Mouse (Mus musculus): Measurements from ENCODE around the gene Rasl10a. TPM values are rescaled to one million over a fixed set of nuclear protein-coding genes. Genes with fewer than 3 reads are reported as not detected.

Gene Rasl10a
- polyA plus RNA-seq, 1 experiment, result 1.4 TPM

- no peak overlapping the region for H3ac ChIP-seq (ENCODE audit: control insufficient read depth, insufficient read length)
- no peak overlapping the region for H3K4me3 ChIP-seq
- H3K27me3 ChIP-seq (ENCODE audit: control insufficient read depth, insufficient read depth, insufficient read length), result no peaks in the 10 kb centered on the region
- no peaks in the 10 kb centered on the region for H3K79me2 ChIP-seq (ENCODE audit: control insufficient read depth, insufficient read depth)
- no peak overlapping the region for H3K4me2 ChIP-seq (ENCODE audit: low read depth)
- H3K36me3 ChIP-seq (ENCODE audit: control insufficient read depth, insufficient read depth), result no peaks in the 10 kb centered on the region
- no peak for TF ChIP-seq TCF3 (IDR thresholded peaks at IDR 0.05; ENCODE audit: insufficient read length, low read depth)
- no peak for TF ChIP-seq E2F4 (IDR thresholded peaks at IDR 0.05; ENCODE audit: insufficient read depth)
- TF ChIP-seq SRF (IDR thresholded peaks at IDR 0.05; ENCODE audit: control insufficient read depth, insufficient read length, low read depth), result no peak
- no peak for TF ChIP-seq MAX (IDR thresholded peaks at IDR 0.05; ENCODE audit: low read depth)
- TF ChIP-seq POLR2A (IDR thresholded peaks at IDR 0.05; ENCODE audit: insufficient read length, low read depth), result no peak
- no peak for TF ChIP-seq MYOD1 (IDR thresholded peaks at IDR 0.05; ENCODE audit: control insufficient read depth in 1 of 3, insufficient read length in 2 of 3, low read depth in 2 of 3)
- TF ChIP-seq POLR2AphosphoS2 (IDR thresholded peaks at IDR 0.05; ENCODE audit: insufficient read length, low read depth), result no peak
- no peak for TF ChIP-seq REST (IDR thresholded peaks at IDR 0.05; ENCODE audit: insufficient read depth, insufficient read length)
- TF ChIP-seq CEBPB (IDR thresholded peaks at IDR 0.05; ENCODE audit: insufficient read depth, poor library complexity, severe bottlenecking), result no peak
- no peak for TF ChIP-seq TCF12 (IDR thresholded peaks at IDR 0.05; ENCODE audit: insufficient read depth, poor library complexity, severe bottlenecking)
- TF ChIP-seq USF1 (IDR thresholded peaks at IDR 0.05; ENCODE audit: low read depth), result no peak
- TF ChIP-seq MYOG (IDR thresholded peaks at IDR 0.05; ENCODE audit: control insufficient read depth in 1 of 3, insufficient read depth in 1 of 3, insufficient read length in 2 of 3, low read depth in 2 of 3), result no peak
These were observed 864 bp upstream of the Rasl10a start for GRCm38 (mm10) chr11:5057064-5057463.

- TF ChIP-seq E2F4 (IDR thresholded peaks at IDR 0.05; ENCODE audit: insufficient read depth), result no peak
- no peak for TF ChIP-seq CEBPB (IDR thresholded peaks at IDR 0.05; ENCODE audit: insufficient read depth, poor library complexity, severe bottlenecking)
- Histone ChIP-seq H3K4me2 (ENCODE audit: low read depth) (peak overlapping the region; percentile 49), H3K4me3 (no peak overlapping the region), H3K36me3 (ENCODE audit: control insufficient read depth, insufficient read depth) (no peaks in the 10 kb centered on the region), H3K27me3 (ENCODE audit: control insufficient read depth, insufficient read depth, insufficient read length) (no peaks in the 10 kb centered on the region), H3K79me2 (ENCODE audit: control insufficient read depth, insufficient read depth) (no peaks in the 10 kb centered on the region), H3ac (ENCODE audit: control insufficient read depth, insufficient read length) (no peak overlapping the region)
These were observed 430 bp upstream of the Rasl10a start for GRCm38 (mm10) chr11:5057541-5057855.

- Histone ChIP-seq H3K27me3 (ENCODE audit: control insufficient read depth, insufficient read depth, insufficient read length) (no peaks in the 10 kb centered on the region), H3K4me3 (no peak overlapping the region), H3K36me3 (ENCODE audit: control insufficient read depth, insufficient read depth) (no peaks in the 10 kb centered on the region), H3K79me2 (ENCODE audit: control insufficient read depth, insufficient read depth) (peaks cover 5% of the 10 kb centered on the region), H3K4me2 (ENCODE audit: low read depth) (peak overlapping the region; percentile 49), H3ac (ENCODE audit: control insufficient read depth, insufficient read length) (no peak overlapping the region)
- no peak for TF ChIP-seq POLR2A (IDR thresholded peaks at IDR 0.05; ENCODE audit: insufficient read length, low read depth)
- peak in 1 of 3 experiments; percentile 26 for TF ChIP-seq MYOD1 (IDR thresholded peaks at IDR 0.05; ENCODE audit: control insufficient read depth in 1 of 3, insufficient read length in 2 of 3, low read depth in 2 of 3)
- TF ChIP-seq REST (IDR thresholded peaks at IDR 0.05; ENCODE audit: insufficient read depth, insufficient read length), result no peak
- TF ChIP-seq TCF3 (IDR thresholded peaks at IDR 0.05; ENCODE audit: insufficient read length, low read depth), result no peak
- no peak for TF ChIP-seq POLR2AphosphoS2 (IDR thresholded peaks at IDR 0.05; ENCODE audit: insufficient read length, low read depth)
These were observed 855 bp downstream of the Rasl10a start for GRCm38 (mm10) chr11:5058783-5059182.

- Histone ChIP-seq H3K4me2 (ENCODE audit: low read depth) (no peak overlapping the region), H3K36me3 (ENCODE audit: control insufficient read depth, insufficient read depth) (no peaks in the 10 kb centered on the region), H3K4me3 (no peak overlapping the region), H3ac (ENCODE audit: control insufficient read depth, insufficient read length) (no peak overlapping the region), H3K27me3 (ENCODE audit: control insufficient read depth, insufficient read depth, insufficient read length) (no peaks in the 10 kb centered on the region), H3K79me2 (ENCODE audit: control insufficient read depth, insufficient read depth) (peaks cover 5% of the 10 kb centered on the region)
- TF ChIP-seq TCF3 (IDR thresholded peaks at IDR 0.05; ENCODE audit: insufficient read length, low read depth) (no peak), MYOG (IDR thresholded peaks at IDR 0.05; ENCODE audit: control insufficient read depth in 1 of 3, insufficient read depth in 1 of 3, insufficient read length in 2 of 3, low read depth in 2 of 3) (no peak), REST (IDR thresholded peaks at IDR 0.05; ENCODE audit: insufficient read depth, insufficient read length) (no peak), TCF12 (IDR thresholded peaks at IDR 0.05; ENCODE audit: insufficient read depth, poor library complexity, severe bottlenecking) (no peak), CEBPB (IDR thresholded peaks at IDR 0.05; ENCODE audit: insufficient read depth, poor library complexity, severe bottlenecking) (no peak), MAX (IDR thresholded peaks at IDR 0.05; ENCODE audit: low read depth) (no peak), USF1 (IDR thresholded peaks at IDR 0.05; ENCODE audit: low read depth) (no peak), POLR2AphosphoS2 (IDR thresholded peaks at IDR 0.05; ENCODE audit: insufficient read length, low read depth) (no peak), MYOD1 (IDR thresholded peaks at IDR 0.05; ENCODE audit: control insufficient read depth in 1 of 3, insufficient read length in 2 of 3, low read depth in 2 of 3) (no peak), E2F4 (IDR thresholded peaks at IDR 0.05; ENCODE audit: insufficient read depth) (no peak), SRF (IDR thresholded peaks at IDR 0.05; ENCODE audit: control insufficient read depth, insufficient read length, low read depth) (no peak), POLR2A (IDR thresholded peaks at IDR 0.05; ENCODE audit: insufficient read length, low read depth) (no peak)
These were observed 1.3 kb downstream of the Rasl10a start for GRCm38 (mm10) chr11:5059230-5059629.

- Histone ChIP-seq H3K36me3 (ENCODE audit: control insufficient read depth, insufficient read depth) (no peaks in the 10 kb centered on the region), H3K27me3 (ENCODE audit: control insufficient read depth, insufficient read depth, insufficient read length) (no peaks in the 10 kb centered on the region), H3ac (ENCODE audit: control insufficient read depth, insufficient read length) (no peak overlapping the region), H3K79me2 (ENCODE audit: control insufficient read depth, insufficient read depth) (peaks cover 9% of the 10 kb centered on the region), H3K4me3 (no peak overlapping the region), H3K4me2 (ENCODE audit: low read depth) (no peak overlapping the region)
- TF ChIP-seq TCF12 (IDR thresholded peaks at IDR 0.05; ENCODE audit: insufficient read depth, poor library complexity, severe bottlenecking), result no peak
- TF ChIP-seq POLR2AphosphoS2 (IDR thresholded peaks at IDR 0.05; ENCODE audit: insufficient read length, low read depth), result peak; percentile 80
- no peak for TF ChIP-seq REST (IDR thresholded peaks at IDR 0.05; ENCODE audit: insufficient read depth, insufficient read length)
- peak; percentile 35 for TF ChIP-seq POLR2A (IDR thresholded peaks at IDR 0.05; ENCODE audit: insufficient read length, low read depth)
These were observed 1.8 kb downstream of the Rasl10a start for GRCm38 (mm10) chr11:5059704-5060156.

Data from myocyte (in vitro differentiated cells).